Comparison of ENCODE assay signal across 11 mouse cellular contexts in the genomic region with DNA sequence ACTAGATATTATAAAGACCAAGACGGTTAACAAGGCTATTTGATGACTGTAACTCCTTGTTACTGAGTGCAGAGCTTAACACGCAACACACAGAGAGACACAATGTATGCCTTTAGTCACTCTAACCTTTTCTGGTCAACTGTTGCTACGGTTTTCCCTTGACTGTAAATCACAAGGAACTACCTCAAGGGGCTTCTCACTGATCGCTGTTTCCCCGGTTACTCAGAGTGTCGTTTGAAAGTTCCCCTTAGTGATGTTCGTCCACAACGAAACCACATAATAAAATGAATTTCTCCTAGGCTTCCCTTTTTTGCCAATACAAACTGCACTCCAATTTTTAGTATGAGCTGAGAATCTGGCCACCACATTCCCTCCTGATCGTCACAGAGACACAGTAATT.
A peak's percentile ranks its signal among the peaks of the same experiment; 100 is the strongest.
DNase-seq lines count a peak whose midpoint lies in the region; ATAC-seq and TF ChIP-seq lines count a peak whose summit lies in the region.
"Had no signal": no experiment of that assay in that cellular context is flagged by ENCODE, and none has a peak within 500 bp of the region (broad histone marks: within the 10 kb centered on the region; RNA-seq: fewer than 3 reads in every experiment).

No protein-coding gene starts in this region.

- DNase-seq in gastrocnemius, adult 2 months, result no peak
- DNase-seq in gastrocnemius, postnatal 10 days, result no peak
- DNase-seq in lung, postnatal 0 days (ENCODE audit: low spot score), result no peak
- no peak for DNase-seq in lung, postnatal 4 days
- DNase-seq in layer of hippocampus, postnatal 36 days, result no peak
- no peak for DNase-seq in gastrocnemius, postnatal 4 days (ENCODE audit: low spot score in 2 of 2)
- DNase-seq: cerebellum, adult 9-11 months; kidney, adult 18-20 months had no signal

- WGBS in lung, postnatal 0 days, result 46% methylated on average over 9 of the region's 9 CpGs
- 31% methylated on average over 9 of the region's 9 CpGs for WGBS in intestine, postnatal 0 days
- 32% methylated on average over 9 of the region's 9 CpGs for WGBS in stomach, embryonic 15.5 days

- H3K4me1 ChIP-seq in lung, postnatal 0 days (ENCODE audit: insufficient read depth, low read depth, low read length), result no peaks in the 10 kb centered on the region; the same call in 1 of the 2 replicates
- 0 out of 2 replicates have a peak, but pooled peaks cover 3% of the 10 kb centered on the region for H3K4me1 ChIP-seq in intestine, postnatal 0 days (replicated peaks; ENCODE audit: control insufficient read depth, insufficient read depth, low read length)
- peaks cover 28% of the 10 kb centered on the region for H3K4me1 ChIP-seq in stomach, embryonic 15.5 days

- H3K36me3 ChIP-seq in lung, postnatal 0 days (ENCODE audit: insufficient read depth, low read length), result no peaks in the 10 kb centered on the region
- H3K36me3 ChIP-seq in intestine, postnatal 0 days (ENCODE audit: control insufficient read depth, insufficient read depth), result no peaks in the 10 kb centered on the region
- no peaks in the 10 kb centered on the region for H3K36me3 ChIP-seq in stomach, embryonic 15.5 days
- H3K36me3 ChIP-seq: liver, embryonic 15.5 days had no signal

- peak overlapping the region; percentile 91 for H3K4me3 ChIP-seq in gastrocnemius, adult 2 months
- H3K4me3 ChIP-seq in lung, postnatal 0 days (ENCODE audit: low read depth, low read length), result no peak overlapping the region
- H3K4me3 ChIP-seq in intestine, postnatal 0 days (ENCODE audit: low read depth, low read length), result no peak overlapping the region
- H3K4me3 ChIP-seq in stomach, embryonic 15.5 days (replicated peaks), result no peak overlapping the region; the same call in 1 of the 2 replicates
- H3K4me3 ChIP-seq: liver, embryonic 15.5 days had no signal

- no peak for TF ChIP-seq EP300 in lung, postnatal 0 days (IDR thresholded peaks at IDR 0.05)

- H3K9ac ChIP-seq in lung, postnatal 0 days (replicated peaks; ENCODE audit: low read depth), result no peak overlapping the region; the same call in 1 of the 2 replicates
- H3K9ac ChIP-seq in intestine, postnatal 0 days (ENCODE audit: low read depth, low read length), result no peak overlapping the region
- no peak overlapping the region for H3K9ac ChIP-seq in stomach, embryonic 15.5 days
- H3K9ac ChIP-seq: liver, embryonic 15.5 days had no signal

- H3K4me2 ChIP-seq in lung, postnatal 0 days (replicated peaks; ENCODE audit: low read depth, low read length), result peak overlapping the region; percentile 39
- H3K4me2 ChIP-seq in intestine, postnatal 0 days (replicated peaks; ENCODE audit: low read depth), result peak overlapping the region; percentile 47
- H3K4me2 ChIP-seq in stomach, embryonic 15.5 days, result peak overlapping the region; percentile 45
- H3K4me2 ChIP-seq: liver, embryonic 15.5 days had no signal

- H3K27me3 ChIP-seq in lung, postnatal 0 days (replicated peaks; ENCODE audit: insufficient read depth, low read length), result no peaks in the 10 kb centered on the region
- no peaks in the 10 kb centered on the region for H3K27me3 ChIP-seq in intestine, postnatal 0 days (replicated peaks; ENCODE audit: control insufficient read depth, insufficient read depth, low read length)
- H3K27me3 ChIP-seq in stomach, embryonic 15.5 days (replicated peaks), result no peaks in the 10 kb centered on the region

- peak overlapping the region; percentile 65; the same call in 1 of the 2 replicates for H3K27ac ChIP-seq in gastrocnemius, adult 2 months
- H3K27ac ChIP-seq in lung, postnatal 0 days (ENCODE audit: low read length), result no peak overlapping the region
- H3K27ac ChIP-seq in intestine, postnatal 0 days (ENCODE audit: low read depth, low read length), result no peak overlapping the region
- peak overlapping the region; percentile 52; the same call in 1 of the 2 replicates for H3K27ac ChIP-seq in stomach, embryonic 15.5 days
- H3K27ac ChIP-seq: liver, embryonic 15.5 days had no signal

- no peaks in the 10 kb centered on the region for H3K9me3 ChIP-seq in lung, postnatal 0 days (ENCODE audit: low read length)
- H3K9me3 ChIP-seq in intestine, postnatal 0 days (ENCODE audit: control insufficient read depth), result no peaks in the 10 kb centered on the region
- no peaks in the 10 kb centered on the region for H3K9me3 ChIP-seq in stomach, embryonic 15.5 days
- H3K9me3 ChIP-seq: liver, embryonic 15.5 days had no signal

- intact Hi-C loops in gastrocnemius, adult 2 months (cut with DNase I), result no loop called here

- TF ChIP-seq CTCF in gastrocnemius, adult 2 months (IDR thresholded peaks at IDR 0.05), result no peak
- no peak for TF ChIP-seq CTCF in lung, postnatal 0 days (IDR thresholded peaks at IDR 0.05)
- no peak for TF ChIP-seq CTCF in intestine, postnatal 0 days (IDR thresholded peaks at IDR 0.05; ENCODE audit: low read depth)

- ATAC-seq in lung, postnatal 0 days, result no peak
- ATAC-seq in intestine, postnatal 0 days, result no peak
- no peak for ATAC-seq in stomach, embryonic 15.5 days (ENCODE audit: insufficient read depth, low FRiP score, low read depth)

Comparison
In these comparisons a context has a peak if more than half of its experiments do, and no peak if none do; other contexts are left out.
1. H3K27ac ChIP-seq: peak in gastrocnemius, adult 2 months (single experiment) and stomach, embryonic 15.5 days (single experiment); none in lung, postnatal 0 days (single experiment) and intestine, postnatal 0 days (single experiment).
2. Peak in every context shown above with its lines, with median percentiles within 50 percentile points of each other: H3K4me2 ChIP-seq.